Mouse (Mus musculus) forebrain, postnatal 0 days (tissue): ENCODE data around the gene Dnajc6. TPM values are rescaled to one million over a fixed set of nuclear protein-coding genes. Genes with fewer than 3 reads are reported as not detected.

Source experiments
- ATAC-seq: fragments of 200-750 bp; cut with Nextera tagmentation; 2 replicates; pipeline ENCODE4 v1.8.0; 2017; ENCODE audit warnings: mild to moderate bottlenecking, moderate library complexity
- DNase-seq: peaks from one replicate; pipeline ENCODE4 v3.0.0-alpha.2; 2015
- H3K27ac ChIP-seq: fragments of 300-500 bp; sonication (generic); 2 replicates; pipeline ENCODE4 v1.5.1; 2014; ENCODE audit warnings: low read depth, mild to moderate bottlenecking, antibody characterized with exemption, low read length, moderate library complexity, mixed read lengths
- H3K27me3 ChIP-seq: fragments of 300-500 bp; sonication (generic); 2 replicates; pipeline ENCODE4 v1.6.1; 2014; ENCODE audit warnings: mild to moderate bottlenecking, low read length, mixed read lengths; ENCODE audit not compliant: insufficient read depth
- H3K36me3 ChIP-seq: fragments of 300-500 bp; sonication (generic); 2 replicates; pipeline ENCODE4 v1.6.1; 2014; ENCODE audit warnings: mild to moderate bottlenecking, moderate library complexity; ENCODE audit not compliant: insufficient read depth
- H3K4me1 ChIP-seq: fragments of 300-500 bp; sonication (generic); 2 replicates; pipeline ENCODE4 v1.6.1; 2014; ENCODE audit warnings: antibody characterized with exemption; ENCODE audit not compliant: insufficient read depth
- H3K4me2 ChIP-seq: fragments of 300-500 bp; sonication (generic); 2 replicates; pipeline ENCODE4 v1.6.1; 2014; ENCODE audit warnings: low read depth, mild to moderate bottlenecking, moderate library complexity
- H3K4me3 ChIP-seq: fragments of 300-500 bp; sonication (generic); 2 replicates; pipeline ENCODE4 v1.5.1; 2014; ENCODE audit warnings: low read depth, low read length, mixed read lengths
- H3K9ac ChIP-seq: fragments of 300-500 bp; sonication (generic); 2 replicates; pipeline ENCODE4 v1.6.1; 2014; ENCODE audit warnings: mild to moderate bottlenecking
- H3K9me3 ChIP-seq: fragments of 300-500 bp; sonication (generic); 2 replicates; pipeline ENCODE4 v1.6.1; 2016; ENCODE audit warnings: low read length
- CTCF ChIP-seq: sonication (generic); IDR thresholded peaks from 2 replicates; pipeline ENCODE4 v1.5.1; 2016; ENCODE audit warnings: antibody characterized with exemption, control low read depth, low read depth
- WGBS: fragments of 180-500 bp; shearing (Covaris S2); extraction: QIAGEN DNeasy Blood & Tissue Kit; methylation state at CpG from one replicate; pipeline ENCODE4 v1.1.7; 2014; 5-methylcytosine and 5-hydroxymethylcytosine counted together
- polyA plus RNA-seq: library from polyadenylated mRNA; unstranded; fragments of >200 nt; fragmentation: Nextera tagmentation; extraction: Ambion mirVana; gene quantifications from 2 replicates; pipeline ENCODE4 v1.2.1, GENCODE M21; 2015
- total RNA-seq: library from RNA; depleted of rRNA; stranded (reverse); fragments of >200 nt; gene quantifications from 2 replicates; pipeline ENCODE4 v1.2.3, GENCODE M21; 2014; rRNA removed

The Dnajc6 gene
- total RNA-seq (122 and 153 TPM in 2 replicates), polyA plus RNA-seq (28.9 and 46.0 TPM in 2 replicates)

- DNase-seq = peak; percentile 57
- peak within 1 kb of the TSS; percentile 66 for H3K9ac ChIP-seq
Observed at GRCm38 (mm10) chr4:101496534-101497237, at the start of gene Dnajc6. Gene Dnajc6 (plus strand): TSS chr4:101496648.

GRCm38 (mm10) chr4:101448701-101449100 is 47.7 kb upstream of the Dnajc6 start:
- Histone ChIP-seq H3K4me1 (peaks cover 5% of the 10 kb centered on the region; the same call in 1 of the 2 replicates), H3K27me3 (no peaks in the 10 kb centered on the region), H3K4me2 (no peak overlapping the region), H3K36me3 (no peaks in the 10 kb centered on the region), H3K4me3 (no peak overlapping the region), H3K9ac (no peak overlapping the region), H3K9me3 (no peaks in the 10 kb centered on the region), H3K27ac (no peak overlapping the region)
- DNase-seq (no peak), ATAC-seq (no peak)
- TF ChIP-seq CTCF = no peak
- WGBS = 94% methylated on average over 8 of the region's 8 CpGs

More at GRCm38 (mm10) chr4:101496534-101497237, at the start of gene Dnajc6:
- Histone ChIP-seq H3K4me3 (peak within 1 kb of the TSS; percentile 67), H3K4me1 (peaks cover 7% of the 10 kb centered on the region; the same call in 1 of the 2 replicates), H3K27ac (no peak within 1 kb of the TSS), H3K9me3 (no peaks in the 10 kb centered on the region), H3K27me3 (peaks cover 5% of the 10 kb centered on the region), H3K36me3 (no peaks in the 10 kb centered on the region), H3K4me2 (peak within 1 kb of the TSS; percentile 92)
- ATAC-seq = peak; percentile 84
- TF ChIP-seq CTCF = 0 out of 2 replicates have a peak, but pooled peaks have one; percentile 12
- 1% methylated on average over 55 of the region's 57 CpGs for WGBS

- no peak overlapping the region for H3K4me3 ChIP-seq
- DNase-seq (no peak), ATAC-seq (no peak)
- H3K9me3 ChIP-seq = no peaks in the 10 kb centered on the region
- WGBS = 90% methylated on average over 7 of the region's 7 CpGs
- peaks cover 5% of the 10 kb centered on the region; the same call in 1 of the 2 replicates for H3K4me1 ChIP-seq
- no peak overlapping the region for H3K9ac ChIP-seq
- H3K27me3 ChIP-seq = no peaks in the 10 kb centered on the region
- H3K4me2 ChIP-seq = no peak overlapping the region
- no peak for TF ChIP-seq CTCF
- H3K27ac ChIP-seq = no peak overlapping the region
- no peaks in the 10 kb centered on the region for H3K36me3 ChIP-seq
Observed at GRCm38 (mm10) chr4:101449344-101449743, 47.1 kb upstream of the Dnajc6 start.

DNA sequence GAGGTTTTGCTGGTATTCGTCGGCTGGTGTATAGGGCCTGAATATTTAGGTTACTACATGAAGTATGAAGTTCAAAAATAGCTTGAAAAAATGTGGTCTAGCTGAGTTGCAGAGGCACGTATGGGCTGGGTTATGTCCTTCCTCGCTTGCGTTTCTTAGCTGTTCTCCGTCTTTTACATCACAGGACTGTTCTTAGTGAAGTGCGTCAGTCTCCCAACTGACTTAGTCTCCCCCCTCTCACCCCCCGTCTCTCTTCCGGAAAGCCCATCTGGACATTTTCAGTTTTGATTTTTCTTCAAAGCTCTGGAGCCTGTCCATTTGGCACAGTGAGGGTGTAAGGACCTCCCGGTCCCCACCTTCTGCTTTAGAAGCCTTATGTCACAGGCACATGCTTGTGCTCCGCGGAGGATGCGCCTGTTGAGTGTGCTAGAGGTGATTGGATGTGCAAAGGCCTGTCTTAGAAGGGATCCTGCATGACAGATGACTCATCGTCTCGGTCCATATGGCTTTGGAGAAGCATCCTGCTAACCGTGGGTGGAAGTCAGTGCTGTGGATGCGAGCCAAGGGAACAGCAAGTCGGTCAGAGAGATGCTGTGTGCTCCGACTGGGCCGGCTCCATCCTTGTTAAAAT is 46.2 kb upstream of the Dnajc6 start:
- no peak overlapping the region for H3K4me2 ChIP-seq
- no peaks in the 10 kb centered on the region for H3K27me3 ChIP-seq
- no peaks in the 10 kb centered on the region for H3K36me3 ChIP-seq
- ATAC-seq (peak; percentile 97), DNase-seq (peak; percentile 84)
- H3K4me3 ChIP-seq = no peak overlapping the region
- no peak for TF ChIP-seq CTCF
- peak overlapping the region; percentile 40; the same call in 1 of the 2 replicates for H3K27ac ChIP-seq
- H3K9ac ChIP-seq = no peak overlapping the region
- H3K4me1 ChIP-seq = peaks cover 5% of the 10 kb centered on the region; the same call in 1 of the 2 replicates
- no peaks in the 10 kb centered on the region for H3K9me3 ChIP-seq
- 57% methylated on average over 20 of the region's 20 CpGs for WGBS

DNA sequence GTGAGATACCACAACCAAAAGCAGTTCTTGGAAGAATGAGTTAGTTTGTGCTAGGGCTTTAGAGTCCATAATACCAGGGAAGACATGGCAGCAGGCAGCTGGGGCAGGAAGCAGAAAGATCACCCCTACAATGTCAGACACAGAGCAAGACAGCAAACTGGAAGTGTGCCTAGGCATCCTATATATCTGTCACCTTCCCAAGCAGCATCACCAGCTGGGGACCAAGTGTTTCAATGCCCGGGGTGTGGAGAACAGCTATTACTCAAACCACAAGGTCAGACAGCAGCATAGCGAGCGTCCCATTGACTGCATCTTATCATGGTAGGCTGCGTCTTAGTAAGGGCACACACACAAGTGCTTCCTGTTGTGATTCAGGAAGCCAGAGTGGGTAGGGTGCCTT is 45.4 kb upstream of the Dnajc6 start:
- no peaks in the 10 kb centered on the region for H3K9me3 ChIP-seq
- H3K4me1 ChIP-seq = peaks cover 5% of the 10 kb centered on the region; the same call in 1 of the 2 replicates
- H3K4me2 ChIP-seq = no peak overlapping the region
- no peaks in the 10 kb centered on the region for H3K27me3 ChIP-seq
- H3K9ac ChIP-seq = no peak overlapping the region
- no peak overlapping the region for H3K27ac ChIP-seq
- H3K4me3 ChIP-seq = no peak overlapping the region
- ATAC-seq = no peak
- TF ChIP-seq CTCF = no peak
- no peak for DNase-seq
- 92% methylated on average over 4 of the region's 4 CpGs for WGBS
- no peaks in the 10 kb centered on the region for H3K36me3 ChIP-seq

DNA sequence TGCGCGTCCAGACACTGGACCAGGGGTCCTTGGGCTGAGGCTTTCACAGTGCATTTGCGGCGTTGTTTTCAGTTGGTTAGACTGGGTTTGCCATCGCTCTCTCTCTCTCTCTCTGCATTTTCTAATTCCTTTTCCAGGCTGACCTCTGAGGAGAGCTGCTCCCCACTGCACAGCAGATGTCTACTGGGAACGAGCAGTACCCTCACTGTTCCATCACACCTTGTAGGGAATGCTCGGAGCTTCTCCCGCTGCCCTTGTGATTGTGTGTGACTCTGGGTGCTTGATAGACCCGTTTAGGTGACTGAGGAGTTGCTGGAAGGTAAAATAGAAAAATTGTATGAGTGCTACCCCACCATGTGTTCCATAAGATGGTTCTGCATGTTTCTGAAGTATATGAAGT is 43.6 kb upstream of the Dnajc6 start:
- no peaks in the 10 kb centered on the region for H3K27me3 ChIP-seq
- DNase-seq (no peak), ATAC-seq (no peak)
- H3K36me3 ChIP-seq = no peaks in the 10 kb centered on the region
- TF ChIP-seq CTCF = no peak
- no peak overlapping the region for H3K4me3 ChIP-seq
- no peaks in the 10 kb centered on the region for H3K9me3 ChIP-seq
- H3K27ac ChIP-seq = no peak overlapping the region
- no peak overlapping the region for H3K4me2 ChIP-seq
- H3K4me1 ChIP-seq = peaks cover 5% of the 10 kb centered on the region; the same call in 1 of the 2 replicates
- no peak overlapping the region for H3K9ac ChIP-seq
- WGBS = 89% methylated on average over 9 of the region's 9 CpGs

GRCm38 (mm10) chr4:101457176-101457575 is 39.3 kb upstream of the Dnajc6 start:
- no peaks in the 10 kb centered on the region for H3K4me1 ChIP-seq

More at GRCm38 (mm10) chr4:101457176-101457575, 39.3 kb upstream of the Dnajc6 start:
- no peak for DNase-seq
- TF ChIP-seq CTCF = no peak
- no peaks in the 10 kb centered on the region for H3K27me3 ChIP-seq
- no peak overlapping the region for H3K9ac ChIP-seq
- H3K4me2 ChIP-seq = no peak overlapping the region
- no peak overlapping the region for H3K4me3 ChIP-seq
- no peaks in the 10 kb centered on the region for H3K9me3 ChIP-seq
- no peak overlapping the region for H3K27ac ChIP-seq
- WGBS = 88% methylated on average over 8 of the region's 8 CpGs
- 0 out of 2 replicates have a peak, but pooled peaks cover 3% of the 10 kb centered on the region for H3K36me3 ChIP-seq
- no peak for ATAC-seq
